Mouse (Mus musculus): ENCODE measurements around the gene Ppp2r5c. TPM values are rescaled to one million over a fixed set of nuclear protein-coding genes. Genes with fewer than 3 reads are reported as not detected.

The Ppp2r5c gene
- polyA plus RNA-seq, 1 experiment from 2014 or later: 139 TPM

DNA sequence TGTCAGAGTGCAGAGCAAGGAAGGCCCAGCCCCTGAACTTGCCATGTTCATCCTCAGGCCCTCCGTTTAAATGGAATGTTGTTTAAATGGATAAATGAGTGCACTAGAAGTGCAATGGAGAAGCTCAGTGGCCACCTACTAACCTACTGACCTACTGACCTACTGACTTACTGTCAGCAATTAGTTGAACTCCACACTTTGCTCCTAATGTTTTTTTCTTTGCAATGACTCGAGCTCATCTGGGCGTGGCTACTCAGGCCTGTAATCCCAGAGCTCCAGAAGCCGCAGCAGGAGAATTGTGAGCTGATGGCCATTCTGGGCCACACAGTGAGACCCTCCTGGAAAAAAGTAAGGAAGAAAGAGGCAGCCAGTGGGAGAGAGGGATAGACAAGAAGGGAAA is 129.0 kb downstream of the Ppp2r5c start:
- 73% methylated on average over 4 of the region's 4 CpGs for WGBS (ENCODE audit: insufficient replicate concordance)
- Histone ChIP-seq H3K36me3 (ENCODE audit: control insufficient read depth, insufficient read depth, low read length) (peaks cover 17% of the 10 kb centered on the region), H3K27ac (ENCODE audit: low read depth, low read length) (no peak overlapping the region), H3K4me2 (no peak overlapping the region), H3K9ac (ENCODE audit: low read depth, low read length) (no peak overlapping the region), H3K27me3 (ENCODE audit: control insufficient read depth, insufficient read depth, low read length) (no peaks in the 10 kb centered on the region), H3K4me3 (ENCODE audit: low read depth, low read length) (no peak overlapping the region), H3K9me3 (replicated peaks; ENCODE audit: control insufficient read depth, low read length) (no peaks in the 10 kb centered on the region), H3K4me1 (ENCODE audit: control insufficient read depth, insufficient read depth, low read length) (no peaks in the 10 kb centered on the region)
- ATAC-seq (replicated peaks; ENCODE audit: insufficient number of reproducible peaks, low FRiP score, low TSS enrichment): no peak

DNA sequence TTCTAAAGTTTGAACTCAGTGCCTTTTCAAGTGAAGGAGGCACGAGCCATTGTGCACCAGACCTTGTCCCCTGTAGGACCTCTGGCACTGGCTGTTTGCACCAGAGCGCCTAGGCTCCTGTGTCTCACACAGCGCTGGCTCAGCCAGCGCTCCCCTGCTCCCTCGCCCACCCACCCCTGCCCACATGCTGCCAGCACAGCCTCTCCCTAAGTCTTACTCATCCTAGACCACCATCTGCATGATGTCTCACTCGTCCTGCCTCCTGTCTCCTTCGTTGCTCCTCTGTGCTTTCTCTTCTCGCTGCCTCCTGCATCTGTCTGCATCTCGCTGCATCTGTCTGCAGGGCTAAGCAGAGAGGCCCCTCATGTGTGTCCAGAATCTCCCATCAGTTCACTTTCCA is 131.4 kb downstream of the Ppp2r5c start:
- Histone ChIP-seq H3K4me3 (ENCODE audit: low read depth, low read length) (no peak overlapping the region), H3K36me3 (ENCODE audit: control insufficient read depth, insufficient read depth, low read length) (peaks cover 13% of the 10 kb centered on the region; the same call in 1 of the 2 replicates), H3K4me2 (no peak overlapping the region), H3K27me3 (ENCODE audit: control insufficient read depth, insufficient read depth, low read length) (no peaks in the 10 kb centered on the region), H3K9ac (ENCODE audit: low read depth, low read length) (no peak overlapping the region), H3K9me3 (replicated peaks; ENCODE audit: control insufficient read depth, low read length) (no peaks in the 10 kb centered on the region), H3K4me1 (ENCODE audit: control insufficient read depth, insufficient read depth, low read length) (no peaks in the 10 kb centered on the region), H3K27ac (ENCODE audit: low read depth, low read length) (no peak overlapping the region)
- ATAC-seq (replicated peaks; ENCODE audit: insufficient number of reproducible peaks, low FRiP score, low TSS enrichment): no peak
- 88% methylated on average over 9 of the region's 9 CpGs for WGBS (ENCODE audit: insufficient replicate concordance)

DNA sequence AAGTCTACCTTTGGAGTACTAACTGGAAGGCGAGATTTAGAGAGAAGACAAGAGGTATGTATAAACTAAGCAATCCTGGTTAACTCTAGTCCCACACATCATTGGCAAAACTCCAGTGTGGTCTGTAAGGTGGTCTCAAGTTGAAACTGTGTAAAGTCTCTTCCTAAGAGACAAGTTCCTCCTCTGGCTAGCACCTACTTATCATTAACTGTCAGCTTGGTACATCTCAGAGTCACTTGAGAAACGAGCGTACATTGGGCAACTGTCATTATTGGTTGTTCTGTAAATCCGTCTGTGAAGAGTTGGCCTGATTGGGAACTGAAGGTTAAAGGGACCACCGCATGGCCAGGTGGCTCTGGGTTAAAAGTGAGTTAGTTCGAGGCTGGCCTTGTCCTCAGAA is 141.7 kb downstream of the Ppp2r5c start:
- no peak overlapping the region for H3K4me2 ChIP-seq
- WGBS (ENCODE audit: insufficient replicate concordance): 65% methylated on average over 6 of the region's 6 CpGs

DNA sequence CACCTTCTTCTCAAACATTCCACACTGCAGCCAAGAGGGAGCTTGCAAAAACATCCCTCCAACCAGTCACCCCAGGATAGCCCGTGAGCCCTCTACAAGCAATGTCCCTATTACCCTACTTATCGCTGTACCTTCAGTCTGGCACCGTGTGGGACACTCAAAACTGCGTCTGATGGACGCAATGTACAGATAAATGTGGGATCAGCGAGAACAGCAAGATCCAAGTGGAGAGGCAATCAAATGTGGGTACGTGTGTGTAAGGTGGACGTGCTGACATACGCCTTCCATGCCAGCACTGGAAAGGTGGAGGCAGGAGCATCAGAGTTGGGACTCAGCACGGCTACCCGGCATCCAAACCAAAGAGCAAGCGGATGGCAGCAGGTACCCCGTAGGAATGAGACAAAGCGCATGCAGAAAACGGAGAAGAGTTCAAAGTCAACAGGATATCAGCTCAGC is 143.9 kb downstream of the Ppp2r5c start:
- Histone ChIP-seq H3K27ac (ENCODE audit: low read depth, low read length) (peak overlapping the region; percentile 97), H3K9me3 (replicated peaks; ENCODE audit: control insufficient read depth, low read length) (no peaks in the 10 kb centered on the region), H3K4me3 (ENCODE audit: low read depth, low read length) (peak overlapping the region; percentile 62), H3K9ac (ENCODE audit: low read depth, low read length) (peak overlapping the region; percentile 80), H3K36me3 (ENCODE audit: control insufficient read depth, insufficient read depth, low read length) (no peaks in the 10 kb centered on the region), H3K27me3 (ENCODE audit: control insufficient read depth, insufficient read depth, low read length) (no peaks in the 10 kb centered on the region), H3K4me2 (peak overlapping the region; percentile 97), H3K4me1 (ENCODE audit: control insufficient read depth, insufficient read depth, low read length) (peaks cover 12% of the 10 kb centered on the region)
- peak; percentile 3; the same call in 1 of the 2 replicates for ATAC-seq (replicated peaks; ENCODE audit: insufficient number of reproducible peaks, low FRiP score, low TSS enrichment)
- 1% methylated on average over 15 of the region's 15 CpGs for WGBS (ENCODE audit: insufficient replicate concordance)

More for the DNA sequence above, 141.7 kb downstream of the Ppp2r5c start:
- Histone ChIP-seq H3K27me3 (ENCODE audit: control insufficient read depth, insufficient read depth, low read length) (no peaks in the 10 kb centered on the region), H3K9me3 (replicated peaks; ENCODE audit: control insufficient read depth, low read length) (no peaks in the 10 kb centered on the region), H3K4me3 (ENCODE audit: low read depth, low read length) (no peak overlapping the region), H3K36me3 (ENCODE audit: control insufficient read depth, insufficient read depth, low read length) (no peaks in the 10 kb centered on the region), H3K9ac (ENCODE audit: low read depth, low read length) (no peak overlapping the region), H3K27ac (ENCODE audit: low read depth, low read length) (no peak overlapping the region), H3K4me1 (ENCODE audit: control insufficient read depth, insufficient read depth, low read length) (peaks cover 12% of the 10 kb centered on the region)
- no peak for ATAC-seq (replicated peaks; ENCODE audit: insufficient number of reproducible peaks, low FRiP score, low TSS enrichment)

DNA sequence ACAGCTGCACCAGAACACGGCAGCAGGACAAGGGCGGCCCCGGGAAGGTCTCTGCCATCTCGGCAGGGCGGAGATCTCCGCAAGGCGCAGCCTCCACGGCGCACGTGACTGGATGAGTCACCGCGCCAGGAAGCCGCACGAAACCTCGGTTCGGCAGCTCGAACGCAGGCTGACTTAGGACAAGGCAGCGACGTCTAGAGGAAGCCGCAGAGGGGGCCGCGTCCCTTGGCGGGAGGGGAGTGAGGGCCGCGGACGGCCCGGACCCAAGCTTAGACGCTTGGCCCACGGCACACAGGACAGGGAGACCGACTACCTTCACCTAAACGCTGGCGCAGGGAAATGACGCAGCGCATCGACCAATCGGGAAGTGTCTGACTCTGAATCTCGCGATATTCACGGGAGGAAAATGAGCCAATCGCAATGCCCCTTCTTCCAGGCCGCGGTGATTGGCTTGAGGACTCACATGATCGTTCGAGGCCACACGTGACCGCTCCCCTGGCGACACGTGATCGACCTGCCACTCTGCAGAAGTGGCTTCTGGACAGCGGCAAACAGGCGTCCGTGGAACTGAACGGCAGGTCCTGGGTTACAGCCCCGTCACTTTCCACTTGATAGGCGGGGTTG is 144.5 kb downstream of the Ppp2r5c start:
- H3K4me1 ChIP-seq (ENCODE audit: control insufficient read depth, insufficient read depth, low read length): peaks cover 12% of the 10 kb centered on the region
- H3K4me2 ChIP-seq: peak overlapping the region; percentile 97
- H3K9me3 ChIP-seq (replicated peaks; ENCODE audit: control insufficient read depth, low read length): no peaks in the 10 kb centered on the region
- peak overlapping the region; percentile 62 for H3K4me3 ChIP-seq (ENCODE audit: low read depth, low read length)
- H3K27me3 ChIP-seq (ENCODE audit: control insufficient read depth, insufficient read depth, low read length): no peaks in the 10 kb centered on the region
- ATAC-seq (replicated peaks; ENCODE audit: insufficient number of reproducible peaks, low FRiP score, low TSS enrichment): peak; percentile 97
- H3K36me3 ChIP-seq (ENCODE audit: control insufficient read depth, insufficient read depth, low read length): no peaks in the 10 kb centered on the region
- H3K27ac ChIP-seq (ENCODE audit: low read depth, low read length): peak overlapping the region; percentile 97
- peak overlapping the region; percentile 80 for H3K9ac ChIP-seq (ENCODE audit: low read depth, low read length)
- WGBS (ENCODE audit: insufficient replicate concordance): under 1% methylated on average over 56 of the region's 56 CpGs

DNA sequence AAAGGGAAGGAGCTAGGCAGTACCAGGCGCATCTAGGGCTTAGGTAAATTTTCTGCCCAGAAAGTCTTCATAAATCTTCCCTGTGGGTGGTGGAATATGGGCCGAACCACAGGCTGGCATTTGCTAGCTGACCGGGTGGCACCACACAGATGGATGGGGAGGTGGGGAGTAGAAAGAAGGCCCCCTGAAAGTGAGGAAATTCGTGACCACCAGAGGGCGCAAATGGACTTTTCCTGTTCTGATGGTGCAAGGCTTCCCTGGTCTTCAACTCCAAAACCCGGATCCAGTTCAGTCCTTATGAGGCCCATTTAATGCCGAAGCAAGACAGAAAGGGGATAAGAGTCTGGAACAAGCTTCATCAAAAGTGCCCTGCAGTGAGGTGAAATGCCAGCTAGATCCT is 151.6 kb downstream of the Ppp2r5c start:
- H3K4me3 ChIP-seq (ENCODE audit: low read depth, low read length): no peak overlapping the region
- WGBS (ENCODE audit: insufficient replicate concordance): 13% methylated on average over 7 of the region's 7 CpGs
- H3K4me1 ChIP-seq (ENCODE audit: control insufficient read depth, insufficient read depth, low read length): peaks cover 11% of the 10 kb centered on the region
- H3K27me3 ChIP-seq (ENCODE audit: control insufficient read depth, insufficient read depth, low read length): peaks cover 9% of the 10 kb centered on the region
- ATAC-seq (replicated peaks; ENCODE audit: insufficient number of reproducible peaks, low FRiP score, low TSS enrichment): no peak
- no peak overlapping the region for H3K9ac ChIP-seq (ENCODE audit: low read depth, low read length)
- no peak overlapping the region for H3K4me2 ChIP-seq
- no peaks in the 10 kb centered on the region for H3K9me3 ChIP-seq (replicated peaks; ENCODE audit: control insufficient read depth, low read length)
- no peak overlapping the region for H3K27ac ChIP-seq (ENCODE audit: low read depth, low read length)
- no peaks in the 10 kb centered on the region for H3K36me3 ChIP-seq (ENCODE audit: control insufficient read depth, insufficient read depth, low read length)

DNA sequence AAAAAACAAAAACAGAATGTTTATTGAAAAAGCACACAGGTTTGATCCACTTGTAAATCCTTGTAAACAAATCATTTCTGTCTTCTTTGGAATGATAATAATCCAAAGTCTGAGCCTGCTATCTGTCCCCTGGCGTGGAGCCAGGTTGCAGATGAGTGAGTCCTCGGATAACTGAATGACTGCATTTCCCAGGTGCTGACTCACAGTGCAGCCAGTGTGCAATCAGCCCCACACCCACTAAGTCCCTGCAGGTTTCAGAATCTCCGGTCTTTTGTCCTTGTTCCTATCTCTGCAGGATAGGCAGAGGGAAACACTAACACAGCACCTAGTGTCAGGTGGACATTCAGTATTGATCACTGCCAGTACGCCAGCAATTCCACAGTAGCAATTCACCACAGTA is 152.9 kb downstream of the Ppp2r5c start:
- 56% methylated on average over 4 of the region's 4 CpGs for WGBS (ENCODE audit: insufficient replicate concordance)
- Histone ChIP-seq H3K9ac (ENCODE audit: low read depth, low read length) (no peak overlapping the region), H3K27ac (ENCODE audit: low read depth, low read length) (no peak overlapping the region), H3K27me3 (ENCODE audit: control insufficient read depth, insufficient read depth, low read length) (peaks cover 9% of the 10 kb centered on the region), H3K4me3 (ENCODE audit: low read depth, low read length) (no peak overlapping the region), H3K4me1 (ENCODE audit: control insufficient read depth, insufficient read depth, low read length) (peaks cover 17% of the 10 kb centered on the region), H3K36me3 (ENCODE audit: control insufficient read depth, insufficient read depth, low read length) (no peaks in the 10 kb centered on the region), H3K4me2 (no peak overlapping the region), H3K9me3 (replicated peaks; ENCODE audit: control insufficient read depth, low read length) (no peaks in the 10 kb centered on the region)
- ATAC-seq (replicated peaks; ENCODE audit: insufficient number of reproducible peaks, low FRiP score, low TSS enrichment): no peak

DNA sequence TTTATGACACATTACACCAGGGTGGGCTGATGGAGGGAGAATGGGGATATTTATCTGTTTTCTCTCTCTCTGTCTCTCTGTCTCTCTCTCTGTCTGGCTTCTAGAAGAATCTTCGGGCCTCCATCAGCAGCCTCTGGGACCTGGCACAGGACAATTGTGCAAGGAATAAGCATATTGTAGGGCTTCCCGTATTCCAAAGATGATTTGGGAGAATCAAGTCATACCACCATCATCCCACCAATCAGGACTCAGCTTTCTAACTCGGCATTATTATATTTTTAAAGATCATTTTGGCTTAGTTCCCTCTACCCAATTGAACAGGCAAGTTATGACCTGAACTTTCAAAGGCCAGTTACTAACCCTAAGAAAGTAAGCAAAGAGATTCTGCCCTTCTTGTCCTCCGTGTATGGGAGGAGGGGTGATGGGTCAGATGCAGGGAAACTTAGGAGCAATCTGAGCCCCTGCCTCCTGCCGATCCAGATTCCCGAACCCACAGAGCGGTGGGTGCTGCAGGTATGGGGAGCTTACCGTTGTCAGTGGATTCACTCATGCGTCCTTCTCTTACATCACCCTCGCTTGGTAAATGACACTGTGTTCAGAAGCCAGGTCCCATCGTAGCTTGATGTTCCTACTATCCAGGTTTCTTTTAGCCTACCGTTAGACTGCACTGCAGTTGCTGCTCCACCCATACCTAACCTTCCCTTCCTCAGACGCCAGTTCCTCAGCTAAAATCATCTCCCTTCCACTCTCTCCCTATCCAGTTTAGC is 153.5 kb downstream of the Ppp2r5c start:
- no peaks in the 10 kb centered on the region for H3K36me3 ChIP-seq (ENCODE audit: control insufficient read depth, insufficient read depth, low read length)
- no peaks in the 10 kb centered on the region for H3K9me3 ChIP-seq (replicated peaks; ENCODE audit: control insufficient read depth, low read length)
- WGBS (ENCODE audit: insufficient replicate concordance): 54% methylated on average over 13 of the region's 13 CpGs
- H3K4me1 ChIP-seq (ENCODE audit: control insufficient read depth, insufficient read depth, low read length): peaks cover 17% of the 10 kb centered on the region
- no peak overlapping the region for H3K27ac ChIP-seq (ENCODE audit: low read depth, low read length)
- ATAC-seq (replicated peaks; ENCODE audit: insufficient number of reproducible peaks, low FRiP score, low TSS enrichment): no peak
- H3K4me2 ChIP-seq: peak overlapping the region; percentile 66
- no peak overlapping the region for H3K9ac ChIP-seq (ENCODE audit: low read depth, low read length)
- peaks cover 9% of the 10 kb centered on the region for H3K27me3 ChIP-seq (ENCODE audit: control insufficient read depth, insufficient read depth, low read length)
- H3K4me3 ChIP-seq (ENCODE audit: low read depth, low read length): peak overlapping the region; percentile 99
